8 mouse cellular contexts compared by ENCODE assay signal in the genomic region with DNA sequence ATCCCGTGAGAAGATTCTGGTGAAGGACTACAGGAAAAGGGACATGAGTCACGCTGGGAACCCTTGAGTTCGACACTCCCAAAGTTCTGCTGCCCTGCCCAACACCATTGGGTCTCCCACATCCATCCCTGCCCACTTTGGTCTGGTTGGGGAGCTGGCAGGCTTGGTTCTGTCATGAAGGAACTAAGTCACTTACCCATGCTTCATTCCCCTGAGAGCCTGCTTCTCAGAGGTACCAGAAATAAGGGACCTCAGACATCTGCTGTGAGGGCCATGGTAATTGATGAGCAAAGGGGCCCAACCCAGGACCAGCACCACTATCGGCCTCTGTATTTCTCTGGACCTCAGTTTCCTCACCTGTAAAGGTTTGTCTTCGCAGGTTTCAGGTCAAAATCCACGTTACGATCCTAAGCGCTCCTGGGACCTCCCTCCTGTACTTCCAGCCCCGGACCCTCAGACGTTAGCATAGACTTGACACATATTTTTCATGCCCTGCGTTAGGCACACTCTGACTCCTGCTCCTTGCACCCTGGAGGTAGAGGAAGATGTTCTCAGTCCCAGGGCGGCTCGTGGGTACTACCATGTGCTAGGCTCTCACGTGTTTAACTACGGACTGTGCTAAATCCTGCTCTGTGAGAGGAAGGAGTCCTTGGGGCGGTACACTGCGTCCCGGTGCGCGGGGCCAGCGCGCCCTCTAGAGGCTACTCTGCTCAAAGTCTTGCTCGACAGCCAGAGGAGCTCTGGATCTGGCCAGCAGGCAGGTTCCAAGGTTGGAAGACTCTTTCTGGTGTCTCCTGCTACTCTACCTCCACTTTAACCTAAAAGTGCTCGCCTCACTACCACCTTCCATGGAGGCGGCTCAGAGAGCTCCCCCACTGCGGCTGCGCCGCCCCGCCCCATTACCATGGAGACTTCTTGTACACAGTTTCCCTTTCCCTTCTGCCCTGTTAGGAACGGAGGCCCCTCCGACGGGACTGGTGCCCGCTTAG. TPM values are rescaled to one million over a fixed set of nuclear protein-coding genes. Genes with fewer than 3 reads are reported as not detected.
A peak's percentile ranks its signal among the peaks of the same experiment; 100 is the strongest.
DNase-seq lines count a peak whose midpoint lies in the region; ATAC-seq and TF ChIP-seq lines count a peak whose summit lies in the region.

A gene (plus strand): TSS at position 91 of the 989 bp plus-strand sequence.

- H3K4me2 ChIP-seq in hindbrain, postnatal 0 days (ENCODE audit: low read depth, low read length): peak within 1 kb of the TSS; percentile 55

- no peaks in the 10 kb centered on the region for H3K9me3 ChIP-seq in hindbrain, postnatal 0 days (ENCODE audit: low read length)

- ATAC-seq in hindbrain, postnatal 0 days: peak; percentile 93

- peak within 1 kb of the TSS; percentile 85 for H3K27ac ChIP-seq in gastrocnemius, adult 2 months
- H3K27ac ChIP-seq in hindbrain, postnatal 0 days: no peak within 1 kb of the TSS

- H3K4me1 ChIP-seq in hindbrain, postnatal 0 days (ENCODE audit: insufficient read depth, low read length): no peaks in the 10 kb centered on the region

- peak within 1 kb of the TSS; percentile 48 for H3K9ac ChIP-seq in hindbrain, postnatal 0 days (replicated peaks; ENCODE audit: low read length)

- intact Hi-C loops in gastrocnemius, adult 2 months (cut with DNase I): loop anchor here (1.0 to 5.0 kb wide), 2 partner anchors 70 to 200 kb away; a partner anchor contains a TSS

- peak within 1 kb of the TSS; percentile 82 for H3K4me3 ChIP-seq in gastrocnemius, adult 2 months
- H3K4me3 ChIP-seq in hindbrain, postnatal 0 days (ENCODE audit: low read length): peak within 1 kb of the TSS; percentile 34

- peak; percentile 94 for DNase-seq in ZHBTc4 (ENCODE audit: low read depth, low spot score)
- DNase-seq in cerebellum, postnatal 4 days (ENCODE audit: low spot score in 2 of 2): peak; percentile 89 to 94
- peak; percentile 92 for DNase-seq in gastrocnemius, adult 2 months
- peak; percentile 92 for DNase-seq in hindbrain, postnatal 0 days (ENCODE audit: low spot score)
- DNase-seq in left cerebral cortex, adult 18-20 months (ENCODE audit: low spot score in 2 of 2): peak; percentile 92 to 93
- peak; percentile 89 to 90 for DNase-seq in lung, postnatal 4 days
- peak; percentile 88 for DNase-seq in retina, postnatal 1 day
- DNase-seq in thymus, postnatal 4 days: peak; percentile 92

- H3K27me3 ChIP-seq in hindbrain, postnatal 0 days (ENCODE audit: insufficient read depth, low read length): no peaks in the 10 kb centered on the region

- no peak; the same call in none of the 2 replicates for TF ChIP-seq CTCF in gastrocnemius, adult 2 months (IDR thresholded peaks at IDR 0.05)
- TF ChIP-seq CTCF in hindbrain, postnatal 0 days (IDR thresholded peaks at IDR 0.05; ENCODE audit: low read depth): peak; percentile 96

- WGBS in hindbrain, postnatal 0 days: 15% methylated on average over 33 of the region's 33 CpGs

- peaks cover 27% of the 10 kb centered on the region for H3K36me3 ChIP-seq in hindbrain, postnatal 0 days (ENCODE audit: insufficient read depth, low read length)

RNA-seq across cellular contexts. Expression of the gene that starts here (rescaled TPM):
- under 1 TPM in 1 of 2 experiments, not detected in 1; 0.08 TPM for total RNA-seq in gastrocnemius, adult 2 months (2021)
- total RNA-seq in hindbrain, postnatal 0 days (2014; rRNA removed): 0.93 and 1.2 TPM in 2 replicates
- 0.66 and 0.73 TPM in 2 replicates for polyA plus RNA-seq in hindbrain, postnatal 0 days (2015; fragmentation: Nextera tagmentation; extraction: Ambion mirVana)
- total RNA-seq in left cerebral cortex, adult 18-20 months (2021): under 1 TPM; 0.44 to 0.47 TPM

Comparison
In these comparisons a context has a peak if more than half of its experiments do, and no peak if none do; other contexts are left out.
1. Peak in DNase-seq, H3K4me3 ChIP-seq and H3K27ac ChIP-seq in gastrocnemius, adult 2 months; RNA of the gene not detected or under 1 TPM.
2. Peak in DNase-seq in left cerebral cortex, adult 18-20 months; RNA of the gene not detected or under 1 TPM.